Mouse (Mus musculus): Measurements from ENCODE around the gene Fcrl5. TPM values are rescaled to one million over a fixed set of nuclear protein-coding genes. Genes with fewer than 3 reads are reported as not detected.

The Fcrl5 gene
- polyA plus RNA-seq (2012; rRNA removed) = not detected in 2 replicates

DNA sequence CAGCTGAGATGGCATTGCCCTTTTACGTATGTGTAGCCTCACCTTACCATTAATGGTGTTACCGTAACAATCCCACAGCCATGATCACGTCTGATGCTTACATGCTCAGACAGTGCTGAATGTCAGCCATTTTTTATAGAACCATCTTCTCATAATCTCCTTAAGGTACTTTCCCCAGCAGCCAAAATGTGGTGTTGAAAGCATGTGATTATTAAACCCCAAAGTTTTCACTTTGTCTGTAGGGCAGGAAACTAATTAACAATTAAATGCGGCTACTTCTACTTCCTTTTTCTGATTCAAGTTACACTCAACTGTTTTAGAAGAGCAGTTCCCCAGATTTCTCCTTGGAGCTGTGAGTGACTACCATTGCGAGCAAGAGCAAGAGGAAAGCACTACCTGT lies at the start of gene Fcrl5:
Gene Fcrl5 (plus strand): TSS at position 295 of the 400 bp plus-strand sequence.

DNA sequence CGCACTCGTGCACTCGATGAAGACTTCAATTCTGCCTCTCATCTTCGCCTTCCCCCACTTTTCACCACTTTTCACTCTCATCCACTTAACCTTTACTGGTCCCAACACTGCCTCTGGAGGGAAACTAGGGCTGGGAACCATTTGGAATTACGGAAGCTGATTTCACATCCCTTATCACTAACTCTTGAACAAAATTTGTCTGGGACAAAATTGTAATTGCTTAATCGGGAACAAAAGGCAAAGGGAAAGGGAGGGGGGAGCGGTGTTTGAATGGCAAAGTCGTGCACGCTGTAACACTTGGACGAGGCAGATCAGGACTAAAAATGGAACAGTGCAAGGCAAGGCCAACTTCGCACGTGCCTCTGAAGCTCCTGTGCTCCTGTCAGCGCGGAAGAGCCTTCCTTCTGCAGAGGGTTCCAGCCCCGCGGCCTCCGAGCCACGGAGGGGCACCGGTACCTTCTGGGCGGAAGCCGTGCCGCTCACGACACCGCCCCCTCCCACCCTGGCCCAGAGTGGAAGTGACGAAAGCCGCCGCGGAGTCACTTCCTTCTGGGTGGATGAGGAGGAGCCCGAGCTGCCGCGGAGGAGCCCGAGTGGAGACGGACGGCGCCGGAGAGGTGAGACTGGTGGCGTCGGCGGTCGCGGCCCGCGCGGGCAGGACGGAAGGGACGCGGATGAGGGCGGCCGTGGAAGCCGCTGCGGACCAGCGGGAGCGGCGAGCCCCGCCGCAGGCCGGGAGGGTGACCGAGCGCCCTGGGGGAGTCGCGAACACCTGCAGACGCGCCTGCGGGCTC lies 89.7 kb downstream of the Fcrl5 start, which contains the start of gene Etv3:
Gene Etv3 (plus strand): TSS at position 365 of the 794 bp plus-strand sequence.

Other genes with a start within 250 kb of the Fcrl5 start
- gene Fcrls, start 172.0 kb upstream of the Fcrl5 start, polyA plus RNA-seq (2012; rRNA removed) = 7.5 and 10.1 TPM in 2 replicates
- 0.09 and 0.23 TPM in 2 replicates for gene Cd5l, start 77.9 kb upstream of the Fcrl5 start, polyA plus RNA-seq (2012; rRNA removed)
- 0.10 TPM in 2 replicates for gene Fcrl1, start 59.4 kb upstream of the Fcrl5 start, polyA plus RNA-seq (2012; rRNA removed)
- gene Etv3, start 89.6 kb downstream of the Fcrl5 start, polyA plus RNA-seq (2012; rRNA removed) = 10.7 and 12.1 TPM in 2 replicates
- gene Arhgef11, start 181.8 kb downstream of the Fcrl5 start, polyA plus RNA-seq (2012; rRNA removed) = 36.1 and 37.0 TPM in 2 replicates

Measured in central nervous system, embryonic 14 days (tissue).